Mouse (Mus musculus) cortical plate, adult 2 months (tissue): Measurements from ENCODE around the gene Mtf1.

ENCODE experiments used
- CTCF ChIP-seq: fragments of 200-500 bp; IDR thresholded peaks from 2 replicates; pipeline ENCODE4 v1.5.1; 2011; ENCODE audit warnings: mild to moderate bottlenecking, control low read depth, low read length; ENCODE audit not compliant: insufficient read depth; ENCODE audit errors: extremely low read depth
- POLR2A ChIP-seq: fragments of 200-500 bp; IDR thresholded peaks from 2 replicates; pipeline ENCODE4 v1.6.1; 2011; ENCODE audit warnings: mild to moderate bottlenecking, low read length, control low read depth; ENCODE audit not compliant: insufficient read depth; ENCODE audit errors: extremely low read depth

DNA sequence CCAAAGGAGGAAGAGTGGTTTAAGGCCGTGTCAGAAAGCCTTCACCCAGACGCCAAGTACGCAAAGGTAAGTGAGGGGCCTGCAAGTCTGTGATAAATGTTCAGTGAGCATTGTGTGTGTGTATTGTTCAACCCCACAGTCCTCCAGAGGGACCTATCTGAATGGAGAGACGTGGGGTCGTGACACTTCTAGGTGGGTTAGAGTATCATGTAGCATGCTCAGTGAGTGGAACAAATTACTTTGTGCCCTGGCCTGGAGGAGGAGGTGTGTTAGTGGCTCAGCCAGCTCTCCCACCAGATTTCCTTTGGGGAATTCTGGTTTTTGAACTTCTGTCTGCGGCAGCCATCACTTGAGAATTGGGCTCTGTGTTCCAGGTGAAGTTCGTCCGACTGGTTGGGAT lies 18.0 kb upstream of the Mtf1 start:
- TF ChIP-seq POLR2A (no peak), CTCF (no peak)
